Mouse (Mus musculus): Measurements from ENCODE around the gene Medag.

Medag gene

GRCm38 (mm10) chr5:149385228-149385961, 26.2 kb upstream of the Medag start:
- no peak for DNase-seq

DNA sequence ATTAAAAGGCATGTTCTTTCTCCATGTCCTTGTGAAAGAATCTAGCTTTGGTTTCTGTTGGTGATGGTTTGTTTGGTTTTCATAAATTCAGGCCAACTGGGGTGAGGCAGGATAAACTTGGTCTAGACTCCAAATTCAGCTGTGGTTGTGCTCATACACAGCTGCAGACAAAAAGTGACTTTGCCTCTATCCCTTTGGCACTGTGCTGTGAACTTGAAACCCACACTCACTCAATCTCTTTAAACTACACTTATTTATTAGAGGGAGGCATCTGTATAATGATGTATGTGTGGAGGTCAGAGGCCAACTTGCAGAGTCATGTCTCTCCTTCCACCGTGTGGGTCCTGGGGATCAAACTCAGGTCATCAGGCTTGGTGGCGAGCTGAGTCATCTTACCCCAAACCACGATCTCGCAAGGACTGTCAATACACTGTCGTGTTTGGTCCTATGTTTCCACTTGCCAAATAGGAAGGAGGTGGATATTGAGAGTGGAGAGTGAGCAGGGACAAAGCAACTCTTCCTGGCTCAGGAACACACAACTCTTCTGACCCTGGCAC, 25.2 kb upstream of the Medag start:
- no peak for DNase-seq

DNA sequence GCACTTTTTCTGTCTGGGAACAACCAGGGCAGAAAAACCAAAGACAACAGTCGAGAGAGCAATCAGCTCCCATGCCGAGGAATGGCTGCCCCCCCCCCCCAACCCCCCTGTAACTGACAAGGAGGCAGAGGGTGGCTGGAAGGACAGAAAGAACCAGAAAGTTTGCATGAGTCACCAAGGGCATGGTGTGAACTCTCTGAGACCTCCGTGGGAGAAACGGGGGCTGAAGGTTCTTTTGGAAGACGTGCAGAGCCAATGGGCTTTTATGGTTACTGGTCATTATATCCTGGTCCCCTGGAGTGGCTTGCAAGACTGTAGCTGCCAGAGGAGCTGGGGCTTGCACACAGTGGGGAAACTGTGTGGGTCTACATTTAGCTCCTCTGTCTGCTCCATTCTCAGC, 22.6 kb upstream of the Medag start:
- DNase-seq, result no peak

DNA sequence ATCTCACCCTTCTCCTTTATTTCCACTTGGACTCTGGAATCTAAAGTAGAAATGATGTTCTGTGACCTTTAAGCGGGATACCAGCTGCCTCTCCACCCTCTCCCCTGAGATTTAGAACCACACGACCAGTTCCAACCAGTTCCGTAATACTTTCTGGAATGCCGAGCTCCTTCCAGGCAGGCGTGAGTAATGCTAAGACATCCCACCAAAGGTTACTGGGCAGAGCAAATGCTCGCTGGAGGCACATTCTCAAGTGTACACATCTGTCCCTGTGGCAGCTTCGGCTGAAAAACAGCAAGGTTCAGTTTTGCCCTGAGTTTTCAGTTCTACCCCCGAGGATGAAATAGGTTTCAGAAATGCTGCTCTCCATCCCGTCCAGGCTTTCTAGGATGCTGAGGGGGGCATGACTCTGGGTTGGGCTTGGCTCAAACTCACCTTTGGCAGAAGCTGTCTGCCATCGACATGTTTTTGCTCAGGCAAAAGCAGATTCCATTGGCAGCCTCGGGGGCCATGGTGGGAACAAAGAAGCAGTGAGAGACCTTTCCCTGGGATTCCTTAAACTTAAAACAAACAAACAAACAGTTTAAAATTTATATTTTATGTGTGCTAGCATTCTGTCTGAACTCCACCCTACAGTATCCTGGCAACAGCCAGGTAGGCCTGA, 21.9 kb upstream of the Medag start:
- DNase-seq, result peak; percentile 6 to 33

DNA sequence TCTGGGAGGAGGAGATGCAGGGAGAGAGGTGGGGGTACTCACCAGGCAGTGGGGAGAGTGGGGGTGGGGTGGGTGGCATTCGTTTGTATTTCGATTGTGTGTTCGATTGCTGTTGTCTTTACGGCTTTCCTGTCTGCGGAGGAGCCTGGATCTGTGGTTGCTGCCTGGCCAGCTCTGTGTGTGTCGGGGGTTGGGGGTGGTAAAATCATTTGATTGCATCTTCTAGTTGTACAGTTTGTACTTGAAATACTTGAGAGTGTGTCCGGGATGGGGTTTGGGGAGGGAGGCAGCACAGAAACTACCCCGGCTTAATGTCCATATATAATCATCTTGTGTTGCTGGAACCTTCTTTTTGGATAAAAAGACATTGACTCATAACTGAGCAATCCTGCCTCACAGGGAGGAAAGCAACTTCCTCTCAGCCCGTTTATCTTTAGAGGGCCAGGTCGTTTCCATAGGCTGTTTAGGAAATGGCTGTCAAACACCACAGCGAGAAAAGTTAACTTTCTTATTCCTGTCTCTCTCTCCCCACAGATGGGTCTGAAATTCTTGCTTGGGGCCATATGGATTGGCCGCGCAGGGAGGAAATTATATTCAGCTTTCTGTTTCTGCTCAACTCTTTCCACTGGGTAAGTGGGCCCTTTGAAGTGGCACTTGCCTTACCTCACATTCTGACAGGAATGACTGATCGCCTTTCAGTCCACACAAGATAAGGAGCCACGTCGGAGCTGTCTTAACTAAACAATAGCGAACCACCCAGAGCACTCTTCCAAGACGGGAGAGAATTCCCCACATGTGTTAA, 19.8 kb upstream of the Medag start:
- DNase-seq, result no peak

DNA sequence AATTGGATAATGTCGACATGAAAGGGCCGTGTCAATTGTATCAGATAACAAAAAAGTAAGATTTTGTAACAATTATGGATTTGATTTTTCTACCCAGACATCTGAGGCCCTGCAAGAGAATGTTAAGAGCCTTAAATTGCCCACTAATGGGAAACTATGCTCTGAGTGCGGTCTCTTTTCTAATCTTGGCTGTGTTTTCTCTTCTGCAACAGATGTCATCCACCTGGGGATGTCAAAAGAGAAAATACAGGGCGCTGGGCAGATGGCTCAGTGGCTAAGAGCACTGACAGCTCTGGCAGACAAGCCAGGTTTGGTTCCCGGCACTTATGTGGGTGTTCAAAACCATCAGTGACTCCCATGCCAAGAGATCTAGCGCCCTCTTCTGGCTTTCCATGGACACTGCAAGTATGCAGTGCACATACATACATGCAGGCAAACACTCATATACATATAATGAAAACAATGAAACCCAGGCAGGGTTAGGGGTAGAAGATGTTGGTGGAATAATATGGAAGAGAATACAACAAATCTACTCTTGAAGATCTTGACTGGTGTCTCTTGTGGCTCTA, 19.0 kb upstream of the Medag start:
- no peak for DNase-seq

DNA sequence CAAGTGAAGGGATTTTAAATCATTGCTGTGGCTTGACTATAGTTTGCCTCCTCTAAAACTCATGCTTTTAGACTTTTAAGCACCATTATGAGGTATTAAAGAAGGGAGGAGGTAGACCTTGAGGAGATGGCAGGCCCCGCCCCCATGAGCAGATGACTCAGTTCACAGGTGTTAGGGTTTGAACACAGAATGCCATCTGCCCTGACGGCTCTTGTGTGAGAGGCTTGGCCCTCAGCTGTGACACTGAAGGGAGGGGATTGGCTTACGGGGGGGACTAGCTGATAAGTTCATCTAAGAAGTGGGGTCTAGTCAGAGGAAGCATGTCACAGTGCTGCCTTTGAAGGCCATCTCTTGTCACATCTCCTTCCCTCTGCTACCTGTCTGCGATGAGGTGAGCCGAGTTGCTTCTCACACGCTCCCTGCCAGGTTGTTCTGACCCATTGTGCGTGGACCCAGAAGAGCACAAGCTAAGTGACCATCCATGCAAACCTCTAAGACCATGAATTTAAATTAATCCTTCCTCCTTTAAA, 10.0 kb upstream of the Medag start:
- DNase-seq, result no peak

- DNase-seq, result no peak
These were observed 9.5 kb upstream of the Medag start for GRCm38 (mm10) chr5:149402029-149402428.

GRCm38 (mm10) chr5:149403386-149403785, 8.2 kb upstream of the Medag start:
- no peak for DNase-seq

GRCm38 (mm10) chr5:149404710-149405109, 6.8 kb upstream of the Medag start:
- DNase-seq, result no peak

- no peak for DNase-seq
These were observed 4.7 kb upstream of the Medag start for GRCm38 (mm10) chr5:149406791-149407276.

DNA sequence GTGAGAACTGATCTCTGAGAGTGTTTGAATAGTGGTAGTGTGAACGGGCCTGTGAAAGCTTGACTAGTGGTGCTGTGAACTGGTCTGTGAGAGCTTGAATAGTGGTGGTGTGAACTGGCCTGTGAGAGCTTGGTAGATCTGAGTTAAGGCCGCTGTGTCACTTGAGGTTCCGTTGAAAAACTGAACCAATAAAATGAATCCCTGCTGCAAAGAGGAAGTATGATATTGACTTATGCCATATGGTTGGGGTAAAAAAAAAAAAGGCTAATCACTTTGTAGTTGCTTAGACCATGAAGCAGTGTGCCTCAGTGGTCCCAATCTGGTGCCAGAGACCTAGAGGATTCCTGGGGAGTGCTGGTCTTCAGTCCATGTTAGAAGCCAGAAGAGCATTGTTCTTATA, 2.0 kb upstream of the Medag start:
- no peak for DNase-seq

DNA sequence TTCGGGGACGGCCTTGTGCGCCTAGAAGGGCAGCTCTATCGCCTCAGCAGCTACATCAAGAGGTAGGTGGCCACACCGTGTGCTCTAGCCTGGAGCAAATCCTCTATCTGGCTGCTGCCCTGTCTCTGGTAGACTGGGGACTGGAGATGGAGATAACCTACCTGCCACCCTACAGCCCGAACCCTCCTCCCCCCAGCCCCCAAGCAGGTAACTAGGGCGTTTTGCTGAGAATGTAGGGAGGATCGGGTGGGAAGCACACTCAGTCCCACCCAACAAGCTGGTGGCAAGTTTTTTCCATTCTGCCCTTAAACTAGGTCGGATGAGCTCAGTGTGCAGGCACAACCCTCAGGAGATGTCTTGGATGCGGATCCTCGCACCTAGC, 636 bp downstream of the Medag start:
- DNase-seq, result no peak

DNA sequence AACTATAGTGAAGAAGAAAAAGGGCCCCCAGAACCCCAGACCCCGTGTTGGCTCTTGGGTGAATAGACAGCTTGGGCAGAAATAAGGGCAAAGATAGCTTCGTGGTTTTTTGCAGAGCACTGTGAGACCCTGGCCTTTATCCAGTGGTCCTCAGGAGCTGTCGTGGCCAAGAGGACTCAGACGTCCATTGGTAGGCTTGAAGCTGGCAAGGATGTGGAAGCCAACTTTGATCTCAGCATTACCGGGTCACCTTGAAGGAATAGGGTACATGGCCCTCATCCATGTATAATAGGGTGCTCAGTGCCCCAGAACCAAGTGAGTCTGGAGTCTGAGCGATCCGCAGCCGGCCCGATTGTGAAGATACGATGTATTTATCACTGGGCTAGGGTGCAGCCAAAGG, 1.1 kb downstream of the Medag start:
- no peak for DNase-seq

- no peak for DNase-seq
These were observed 3.0 kb downstream of the Medag start for GRCm38 (mm10) chr5:149414369-149415167.

DNA sequence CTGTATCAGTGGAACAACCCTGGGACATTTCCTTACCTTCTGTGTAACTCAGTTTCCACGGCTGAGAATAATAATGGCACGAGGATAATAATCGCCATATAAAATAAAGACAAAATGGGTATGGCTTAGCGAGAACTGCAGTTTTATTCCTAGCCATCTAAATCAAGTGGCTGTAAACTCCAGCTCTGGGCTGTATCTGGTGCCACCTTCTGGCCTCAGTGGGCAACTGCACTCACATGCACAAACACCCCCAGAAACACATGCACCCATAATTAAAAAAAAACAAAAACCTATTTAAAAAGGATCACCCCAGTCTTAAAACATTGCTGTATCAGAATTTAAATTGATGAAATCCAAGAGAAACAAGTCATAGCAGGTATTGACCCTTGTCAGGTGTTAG, 5.8 kb downstream of the Medag start:
- no peak for DNase-seq

DNA sequence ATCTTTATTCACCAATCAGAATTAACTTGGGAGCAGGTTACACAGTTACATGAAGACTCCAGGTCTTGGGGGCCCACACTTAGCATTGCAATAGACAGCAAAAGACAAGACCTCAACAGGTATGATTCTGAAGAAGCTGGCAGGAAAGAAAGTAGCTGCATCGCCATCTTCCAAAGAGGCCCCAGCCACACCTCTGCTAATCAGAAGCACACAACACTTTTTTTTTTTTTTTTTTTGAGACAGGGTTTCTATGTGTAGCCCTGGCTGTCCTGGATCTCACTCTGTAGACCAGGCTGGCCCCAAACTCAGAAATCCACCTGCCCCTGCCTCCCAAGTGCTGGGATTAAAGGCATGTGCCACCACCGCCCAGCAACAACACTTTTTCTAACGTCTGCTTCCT, 15.0 kb downstream of the Medag start:
- no peak for DNase-seq

GRCm38 (mm10) chr5:149427277-149428060, 15.9 kb downstream of the Medag start:
- no peak for DNase-seq

- DNase-seq, result no peak
These were observed 16.8 kb downstream of the Medag start for GRCm38 (mm10) chr5:149428347-149428746.

- DNase-seq, result peak; percentile 71 to 76
These were observed 17.3 kb downstream of the Medag start for GRCm38 (mm10) chr5:149428810-149429255.

GRCm38 (mm10) chr5:149429541-149429940, 18.0 kb downstream of the Medag start:
- no peak for DNase-seq
